Mouse (Mus musculus) MEL (cell line): ENCODE measurements around the gene Fam219b.

ENCODE experiments used
- CTCF ChIP-seq, 3 experiments: IDR thresholded peaks in 2 of 3; conservative IDR thresholded peaks in 1 of 3; 2 replicates each; pipeline ENCODE4 v1.5.1; 2011 to 2012; ENCODE audit warnings: low read length in 3 of 3, low read depth in 2 of 3, mild to moderate bottlenecking in 2 of 3, improper control_type of control experiment in 1 of 3, inconsistent platforms in 1 of 3, mixed read lengths in 1 of 3, moderate library complexity in 1 of 3; ENCODE audit not compliant: control insufficient read depth in 1 of 3, insufficient read depth in 1 of 3, poor library complexity in 1 of 3, severe bottlenecking in 1 of 3
- EP300 ChIP-seq, 2 experiments: IDR thresholded peaks; 2 replicates each; pipeline ENCODE4 v1.6.1; 2011; ENCODE audit warnings: improper control_type of control experiment in 2 of 2, low read length in 2 of 2, low read depth in 1 of 2, mild to moderate bottlenecking in 1 of 2
- ETS1 ChIP-seq: IDR thresholded peaks from 2 replicates; pipeline ENCODE4 v1.6.1; 2012; ENCODE audit warnings: low read depth, mild to moderate bottlenecking, inconsistent platforms, low read length, improper control_type of control experiment, moderate library complexity
- MAFK ChIP-seq: IDR thresholded peaks from 2 replicates; pipeline ENCODE4 v1.6.1; 2011; ENCODE audit warnings: low read depth, mild to moderate bottlenecking, low read length, improper control_type of control experiment, borderline replicate concordance
- MAZ ChIP-seq: IDR thresholded peaks from 2 replicates; pipeline ENCODE4 v1.6.1; 2012; ENCODE audit warnings: low read depth, mild to moderate bottlenecking, inconsistent platforms, low read length, improper control_type of control experiment
- NELFE ChIP-seq: IDR thresholded peaks from 2 replicates; pipeline ENCODE4 v1.6.1; 2011; ENCODE audit warnings: low read depth, low read length, improper control_type of control experiment
- NRF1 ChIP-seq: IDR thresholded peaks from 2 replicates; pipeline ENCODE4 v1.6.1; 2014; ENCODE audit warnings: low read depth, mild to moderate bottlenecking, inconsistent platforms, low read length, improper control_type of control experiment, moderate library complexity; ENCODE audit not compliant: poor library complexity, insufficient read depth, severe bottlenecking
- POLR2A ChIP-seq, 2 experiments: IDR thresholded peaks; 2 replicates each; pipeline ENCODE4 v1.6.1; 2011 to 2012; ENCODE audit warnings: low read length in 2 of 2, mild to moderate bottlenecking in 2 of 2, control low read depth in 1 of 2, improper control_type of control experiment in 1 of 2, low read depth in 1 of 2, moderate library complexity in 1 of 2; ENCODE audit not compliant: control insufficient read depth in 1 of 2, insufficient read depth in 1 of 2, poor library complexity in 1 of 2
- SIN3A ChIP-seq: IDR thresholded peaks from 2 replicates; pipeline ENCODE4 v1.6.1; 2012; ENCODE audit warnings: low read length, improper control_type of control experiment, inconsistent platforms
- USF1 ChIP-seq: IDR thresholded peaks from 2 replicates; pipeline ENCODE4 v1.6.1; 2014; ENCODE audit warnings: low read depth, mild to moderate bottlenecking, inconsistent platforms, low read length, improper control_type of control experiment, moderate library complexity
- ZMIZ1 ChIP-seq: IDR thresholded peaks from 2 replicates; pipeline ENCODE4 v1.6.1; 2012; ENCODE audit warnings: low read depth, mild to moderate bottlenecking, inconsistent platforms, low read length, improper control_type of control experiment, moderate library complexity
- ZNF384 ChIP-seq: IDR thresholded peaks from 2 replicates; pipeline ENCODE4 v1.6.1; 2012; ENCODE audit warnings: low read depth, mild to moderate bottlenecking, inconsistent platforms, low read length, improper control_type of control experiment

DNA sequence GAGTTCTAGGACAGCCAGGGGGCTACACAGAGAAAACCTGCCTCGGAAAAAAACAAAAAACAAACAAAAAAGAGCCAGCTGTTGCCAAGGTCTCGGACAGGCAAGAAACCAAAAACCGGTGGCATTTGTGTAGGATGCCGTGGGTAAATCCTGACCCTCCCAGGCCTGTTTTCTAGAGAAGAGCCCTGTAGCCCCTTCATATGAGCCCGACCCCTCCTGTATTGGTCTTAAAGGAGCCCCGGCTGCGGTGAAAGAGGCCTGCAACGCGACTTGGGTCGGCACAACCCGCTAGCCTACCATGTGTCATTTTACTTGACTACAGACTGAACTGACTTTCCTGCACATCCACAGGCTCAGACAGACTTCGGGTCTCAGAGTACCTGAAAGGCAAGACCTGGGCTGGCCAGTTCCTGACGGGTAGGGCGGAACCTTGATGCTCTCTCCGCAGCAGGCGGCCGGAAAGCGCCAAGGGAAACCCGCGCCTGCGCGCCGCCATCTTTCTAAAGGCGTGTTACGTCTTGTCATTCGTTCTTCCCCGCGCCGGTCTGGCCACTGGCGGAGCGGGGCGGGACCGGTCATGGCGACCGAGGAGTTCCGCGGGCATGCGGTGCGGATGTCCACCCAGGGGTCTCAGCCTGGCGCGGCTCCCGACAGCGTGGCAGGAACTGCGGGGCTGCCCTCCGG is at the start of gene Fam219b:
- TF ChIP-seq CTCF (IDR thresholded peaks at IDR 0.05 in 2 of 3, conservative IDR thresholded peaks at IDR 0.05 in 1 of 3; ENCODE audit: control insufficient read depth in 1 of 3, insufficient read depth in 1 of 3, low read depth in 2 of 3, low read length in 3 of 3, poor library complexity in 1 of 3, severe bottlenecking in 1 of 3) (no peak), NRF1 (peak; percentile 94), POLR2A (IDR thresholded peaks at IDR 0.05; ENCODE audit: control insufficient read depth in 1 of 2, insufficient read depth in 1 of 2, low read depth in 1 of 2, low read length in 2 of 2, poor library complexity in 1 of 2) (peak; percentile 85 to 93), ETS1 (no peak), NELFE (peak; percentile 76), MAFK (no peak), ZNF384 (peak; percentile 25; the same call in 1 of the 2 replicates), USF1 (no peak), SIN3A (peak; percentile 79), EP300 (IDR thresholded peaks at IDR 0.05; ENCODE audit: low read depth in 1 of 2, low read length in 2 of 2) (peak in 1 of 2 experiments; percentile 7; a peak in 1 of 4 replicates), MAZ (peak; percentile 80; the same call in 1 of the 2 replicates), ZMIZ1 (peak; percentile 35; the same call in 1 of the 2 replicates)
